Mouse (Mus musculus) ES-E14 (cell line): ENCODE data around the gene Smdt1. TPM values are rescaled to one million over a fixed set of nuclear protein-coding genes. Genes with fewer than 3 reads are reported as not detected.

Source experiments
- DNase-seq: peaks from one replicate; pipeline ENCODE4 v3.0.0-alpha.2; 2013; ENCODE audit warnings: low read depth, low spot score
- H3K27ac ChIP-seq: 2 replicates; pipeline ENCODE4 v1.5.1; 2012; ENCODE audit warnings: low read depth, mild to moderate bottlenecking, low read length, moderate library complexity, mixed read lengths; ENCODE audit not compliant: poor library complexity, insufficient read depth, severe bottlenecking
- H3K36me3 ChIP-seq: 2 replicates; pipeline ENCODE4 v1.6.1; 2012; ENCODE audit warnings: mild to moderate bottlenecking, low read length, moderate library complexity, mixed read lengths; ENCODE audit not compliant: control insufficient read depth, poor library complexity, insufficient read depth, severe bottlenecking
- H3K4me1 ChIP-seq, 2 experiments: fragments of 150-350 bp in 1 of 2; sonication (generic) in 1 of 2; 2 replicates each; pipeline ENCODE4 v1.6.1; 2012; ENCODE audit warnings: low read length in 2 of 2, mild to moderate bottlenecking in 1 of 2, mixed read lengths in 1 of 2; ENCODE audit not compliant: control insufficient read depth in 2 of 2, insufficient read depth in 2 of 2, poor library complexity in 1 of 2
- H3K4me3 ChIP-seq, 2 experiments: fragments of 150-350 bp in 1 of 2; sonication (generic) in 1 of 2; 2 replicates each; pipeline ENCODE4 v1.5.1; 2012; ENCODE audit warnings: low read length in 2 of 2, low read depth in 1 of 2, mild to moderate bottlenecking in 1 of 2, mixed read lengths in 1 of 2; ENCODE audit not compliant: insufficient read depth in 1 of 2, poor library complexity in 1 of 2, severe bottlenecking in 1 of 2
- H3K9ac ChIP-seq: 2 replicates; pipeline ENCODE4 v1.6.1; 2012; ENCODE audit warnings: low read depth, mild to moderate bottlenecking, low read length, mixed read lengths; ENCODE audit not compliant: poor library complexity, insufficient read depth, severe bottlenecking
- H3K9me3 ChIP-seq: fragments of 150-350 bp; sonication (generic); 2 replicates; pipeline ENCODE4 v1.6.1; 2012; ENCODE audit warnings: low read depth, mild to moderate bottlenecking, low read length; ENCODE audit not compliant: control insufficient read depth, insufficient read depth
- CHD2 ChIP-seq: IDR thresholded peaks from 2 replicates; pipeline ENCODE4 v1.6.1; 2014; ENCODE audit warnings: mild to moderate bottlenecking, low read depth, low read length, inconsistent platforms
- HCFC1 ChIP-seq: IDR thresholded peaks from 2 replicates; pipeline ENCODE4 v1.6.1; 2012; ENCODE audit warnings: low read length, inconsistent platforms, borderline replicate concordance; ENCODE audit not compliant: insufficient read depth
- MAFK ChIP-seq: IDR thresholded peaks from 2 replicates; pipeline ENCODE4 v1.6.1; 2014; ENCODE audit warnings: mild to moderate bottlenecking, low read depth, low read length, inconsistent platforms; ENCODE audit not compliant: insufficient read depth
- ZC3H11A ChIP-seq: IDR thresholded peaks from 2 replicates; pipeline ENCODE4 v1.6.1; 2012; ENCODE audit warnings: low read depth, mild to moderate bottlenecking, inconsistent platforms, low read length, borderline replicate concordance
- ZNF384 ChIP-seq: IDR thresholded peaks from 2 replicates; pipeline ENCODE4 v1.6.1; 2012; ENCODE audit warnings: low read depth, low read length, inconsistent platforms
- in situ Hi-C, 2 experiments: fragments of 600-800 bp; cut with MboI; formaldehyde crosslinking; loops; one replicate each; pipeline ENCODE4 v1.15.1; 2025; ENCODE audit warnings: low sequenced_read_pairs in 2 of 2, inconsistent platforms in 1 of 2; ENCODE audit not compliant: unreplicated experiment in 2 of 2
- total RNA-seq: library from RNA; depleted of rRNA; stranded (reverse); fragments of 300-350 nt; gene quantifications from 2 replicates; pipeline ENCODE4 v1.2.3, GENCODE M21; 2012

Gene Smdt1
- total RNA-seq, 1 experiment, result 222 TPM

GRCm38 (mm10) chr15:82339150-82339549 is 391 bp downstream of the Smdt1 start:
- H3K36me3 ChIP-seq, result peaks cover 16% of the 10 kb centered on the region; the same call in 1 of the 2 replicates
- H3K4me3 ChIP-seq, result peak overlapping the region in 1 of 2 experiments; percentile 74; a peak in 2 of 4 replicates
- no peak overlapping the region for H3K27ac ChIP-seq
- H3K9ac ChIP-seq, result no peak overlapping the region
- no peaks in the 10 kb centered on the region for H3K9me3 ChIP-seq
- peaks cover 10 to 12% of the 10 kb centered on the region in 2 experiments; a peak in 3 of 4 replicates for H3K4me1 ChIP-seq
- in situ Hi-C loops, result no loop called here
- DNase-seq, result no peak
- no peak for TF ChIP-seq HCFC1
- no peak for TF ChIP-seq ZC3H11A
- no peak for TF ChIP-seq ZNF384
- no peak for TF ChIP-seq MAFK
- no peak for TF ChIP-seq CHD2

- H3K27ac ChIP-seq, result no peak overlapping the region
- peaks cover 12% of the 10 kb centered on the region in 2 experiments; a peak in 3 of 4 replicates for H3K4me1 ChIP-seq
- in situ Hi-C loops, result no loop called here
These were observed 985 bp downstream of the Smdt1 start for GRCm38 (mm10) chr15:82339634-82340254.

GRCm38 (mm10) chr15:82340414-82341035 is 1.8 kb downstream of the Smdt1 start:
- peak overlapping the region; percentile 73 for H3K9ac ChIP-seq
- H3K9me3 ChIP-seq, result no peaks in the 10 kb centered on the region
- peak overlapping the region; percentile 66 to 70 for H3K4me3 ChIP-seq
- peaks cover 12% of the 10 kb centered on the region in 2 experiments for H3K4me1 ChIP-seq
- in situ Hi-C loops, result no loop called here
- TF ChIP-seq HCFC1 (no peak), CHD2 (no peak), ZC3H11A (no peak), MAFK (no peak), ZNF384 (no peak)
- peaks cover 5% of the 10 kb centered on the region; the same call in 1 of the 2 replicates for H3K36me3 ChIP-seq
- no peak overlapping the region for H3K27ac ChIP-seq
- DNase-seq, result no peak

More at GRCm38 (mm10) chr15:82339634-82340254, 985 bp downstream of the Smdt1 start:
- Histone ChIP-seq H3K9me3 (no peaks in the 10 kb centered on the region), H3K36me3 (peaks cover 13% of the 10 kb centered on the region; the same call in 1 of the 2 replicates), H3K9ac (no peak overlapping the region), H3K4me3 (no peak overlapping the region)
- no peak for TF ChIP-seq ZNF384
- no peak for TF ChIP-seq ZC3H11A
- TF ChIP-seq MAFK, result no peak
- TF ChIP-seq HCFC1, result no peak
- TF ChIP-seq CHD2, result no peak
- DNase-seq, result no peak

GRCm38 (mm10) chr15:82341036-82341501 is 2.3 kb downstream of the Smdt1 start:
- peak overlapping the region; percentile 73 for H3K9ac ChIP-seq
- peaks cover 12% of the 10 kb centered on the region in 2 experiments for H3K4me1 ChIP-seq
- in situ Hi-C loops, result no loop called here
- no peak overlapping the region for H3K27ac ChIP-seq
- H3K9me3 ChIP-seq, result no peaks in the 10 kb centered on the region
- peak overlapping the region; percentile 66 to 70 for H3K4me3 ChIP-seq
- no peak for DNase-seq
- TF ChIP-seq HCFC1, result no peak
- no peak for TF ChIP-seq ZNF384
- no peak for TF ChIP-seq CHD2
- no peak for TF ChIP-seq MAFK
- no peak for TF ChIP-seq ZC3H11A
- H3K36me3 ChIP-seq, result peaks cover under 1% of the 10 kb centered on the region; the same call in 1 of the 2 replicates
